Mouse (Mus musculus) neural tube, embryonic 11.5 days (tissue): ENCODE measurements around the gene Emc10. TPM values are rescaled to one million over a fixed set of nuclear protein-coding genes. Genes with fewer than 3 reads are reported as not detected.
A peak's percentile ranks its signal among the peaks of the same experiment; 100 is the strongest.

Experiments
- ATAC-seq: fragments of 200-750 bp; cut with Nextera tagmentation; 2 replicates; pipeline ENCODE4 v1.8.0; 2017; ENCODE audit warnings: moderate number of reproducible peaks, mild to moderate bottlenecking, moderate TSS enrichment, moderate library complexity; ENCODE audit not compliant: insufficient read depth, low FRiP score, low TSS enrichment
- DNase-seq: peaks from one replicate; pipeline ENCODE4 v3.0.0-alpha.2; 2015; ENCODE audit warnings: low spot score
- H3K27ac ChIP-seq: fragments of 300-500 bp; sonication (generic); 2 replicates; pipeline ENCODE4 v1.5.1; 2014; ENCODE audit warnings: low read depth, mild to moderate bottlenecking, low read length
- H3K27me3 ChIP-seq: fragments of 300-500 bp; sonication (generic); 2 replicates; pipeline ENCODE4 v1.6.1; 2014; ENCODE audit warnings: mild to moderate bottlenecking, low read length, mixed read lengths; ENCODE audit not compliant: control insufficient read depth, insufficient read depth
- H3K36me3 ChIP-seq: fragments of 300-500 bp; sonication (generic); 2 replicates; pipeline ENCODE4 v1.6.1; 2014; ENCODE audit warnings: mild to moderate bottlenecking, low read length, moderate library complexity, mixed read lengths; ENCODE audit not compliant: control insufficient read depth, insufficient read depth
- H3K4me1 ChIP-seq: fragments of 300-500 bp; sonication (generic); 2 replicates; pipeline ENCODE4 v1.6.1; 2014; ENCODE audit warnings: low read length, mixed read lengths; ENCODE audit not compliant: control insufficient read depth, insufficient read depth
- H3K4me2 ChIP-seq: fragments of 300-500 bp; sonication (generic); 2 replicates; pipeline ENCODE4 v1.6.1; 2014; ENCODE audit warnings: low read depth, mild to moderate bottlenecking, moderate library complexity
- H3K4me3 ChIP-seq: fragments of 300-500 bp; sonication (generic); 2 replicates; pipeline ENCODE4 v1.5.1; 2014; ENCODE audit warnings: low read depth, low read length
- H3K9ac ChIP-seq: fragments of 300-500 bp; sonication (generic); 2 replicates; pipeline ENCODE4 v1.6.1; 2014; ENCODE audit warnings: mild to moderate bottlenecking, low read length
- H3K9me3 ChIP-seq: fragments of 300-500 bp; sonication (generic); 2 replicates; pipeline ENCODE4 v1.6.1; 2016; ENCODE audit warnings: low read length; ENCODE audit not compliant: control insufficient read depth
- WGBS: fragments of 180-500 bp; shearing (Covaris S2); extraction: QIAGEN DNeasy Blood & Tissue Kit; methylation state at CpG from one replicate; pipeline ENCODE4 v1.1.7; 2014; 5-methylcytosine and 5-hydroxymethylcytosine counted together
- polyA plus RNA-seq: library from polyadenylated mRNA; unstranded; fragments of >200 nt; fragmentation: Nextera tagmentation; extraction: Ambion mirVana; gene quantifications from 2 replicates; pipeline ENCODE4 v1.2.1, GENCODE M21; 2014

Emc10 gene
- polyA plus RNA-seq, 1 experiment from 2014 or later: 110 TPM

DNA sequence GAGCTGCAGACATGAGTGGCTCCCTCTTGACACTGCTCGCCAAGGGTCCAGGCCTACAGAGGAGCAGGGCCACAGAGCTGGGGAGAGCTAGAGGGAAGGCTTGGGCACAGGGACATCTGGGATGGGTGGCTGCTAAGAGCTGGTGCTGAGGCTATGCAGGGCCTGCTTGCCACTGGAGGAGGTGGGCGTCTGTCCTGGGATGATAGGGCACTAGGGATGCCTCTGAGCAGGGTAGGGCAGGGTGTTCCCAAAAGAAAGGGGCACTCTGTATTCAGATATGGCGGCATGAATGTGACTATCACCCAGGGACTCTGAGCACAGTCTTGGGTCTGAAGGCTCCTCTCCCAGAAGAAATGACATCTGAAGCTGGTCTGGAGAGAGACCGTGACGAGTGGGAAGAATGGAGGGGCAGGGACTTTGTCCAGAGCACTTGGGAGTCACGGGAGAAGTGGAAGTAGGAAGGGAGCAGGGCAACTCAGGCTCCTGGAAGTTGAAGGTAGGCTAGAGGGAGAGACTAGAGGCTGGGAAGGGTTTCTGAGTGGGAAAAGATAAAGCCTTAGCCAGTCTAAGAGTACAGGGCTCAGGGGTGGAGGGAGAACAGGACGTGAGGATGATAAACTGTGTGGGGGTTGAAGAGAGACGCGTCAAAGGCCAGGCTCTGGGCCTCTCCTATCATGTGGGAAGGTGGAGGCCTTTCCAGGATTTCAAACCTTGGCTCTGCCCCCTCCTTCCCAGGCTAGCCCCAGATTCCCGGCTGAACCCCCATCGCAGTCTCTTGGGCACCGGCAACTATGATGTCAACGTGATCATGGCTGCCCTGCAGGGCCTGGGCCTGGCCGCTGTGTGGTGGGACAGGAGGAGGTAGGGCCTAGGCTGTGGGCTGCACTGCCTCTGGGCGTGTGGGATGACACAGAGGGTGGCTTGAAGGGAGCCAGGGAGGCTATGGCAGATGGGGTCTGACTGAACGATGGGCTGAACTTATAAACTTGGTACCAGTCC lies 26.4 kb downstream of the Emc10 start:
- Histone ChIP-seq H3K27ac (0 out of 2 replicates have a peak overlapping the region, but pooled peaks have one; percentile 20), H3K36me3 (no peaks in the 10 kb centered on the region), H3K4me3 (no peak overlapping the region), H3K9ac (no peak overlapping the region), H3K27me3 (no peaks in the 10 kb centered on the region), H3K4me1 (peaks cover 19% of the 10 kb centered on the region), H3K4me2 (no peak overlapping the region), H3K9me3 (no peaks in the 10 kb centered on the region)
- WGBS: 89% methylated on average over 16 of the region's 16 CpGs
- no peak for DNase-seq
- ATAC-seq: no peak

DNA sequence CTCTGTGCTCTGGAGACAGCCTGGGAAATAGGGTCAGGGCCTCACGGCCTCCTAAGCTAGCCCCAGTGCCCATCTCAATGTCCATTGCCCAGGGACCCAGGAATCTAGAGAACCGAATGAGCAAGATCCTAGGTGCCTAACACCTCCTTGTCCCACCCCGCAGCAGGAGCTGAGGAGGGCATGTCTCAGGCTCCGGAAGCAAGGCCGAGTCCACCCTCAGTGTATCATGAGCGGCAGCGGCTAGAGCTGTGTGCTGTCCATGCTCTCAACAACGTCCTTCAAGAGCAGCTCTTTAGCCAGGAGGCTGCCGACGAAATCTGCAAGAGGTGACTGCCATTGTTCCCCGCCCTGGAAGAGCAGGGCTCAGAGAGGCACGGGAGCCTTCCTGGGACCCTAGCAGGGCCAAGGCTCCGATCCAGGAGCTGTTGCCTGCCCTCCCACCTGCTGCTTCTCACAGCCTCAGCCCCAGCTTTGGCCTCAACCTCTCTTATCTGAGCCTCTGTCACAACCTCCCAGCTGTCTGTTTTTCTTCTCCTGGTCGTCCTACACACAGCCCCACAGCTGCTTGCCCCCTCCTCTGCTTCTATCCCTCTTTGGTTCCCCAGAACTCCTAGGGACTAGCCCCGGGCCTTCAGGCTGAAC lies 27.6 kb downstream of the Emc10 start:
- peaks cover 16% of the 10 kb centered on the region; the same call in 1 of the 2 replicates for H3K4me1 ChIP-seq
- peaks cover 4% of the 10 kb centered on the region; the same call in 1 of the 2 replicates for H3K27me3 ChIP-seq
- H3K9me3 ChIP-seq: no peaks in the 10 kb centered on the region
- H3K27ac ChIP-seq: peak overlapping the region; percentile 79
- ATAC-seq (no peak), DNase-seq (no peak)
- peak overlapping the region; percentile 48 for H3K4me3 ChIP-seq
- H3K4me2 ChIP-seq: peak overlapping the region; percentile 60
- peak overlapping the region; percentile 65 for H3K9ac ChIP-seq
- H3K36me3 ChIP-seq: no peaks in the 10 kb centered on the region
- WGBS: 77% methylated on average over 15 of the region's 15 CpGs

DNA sequence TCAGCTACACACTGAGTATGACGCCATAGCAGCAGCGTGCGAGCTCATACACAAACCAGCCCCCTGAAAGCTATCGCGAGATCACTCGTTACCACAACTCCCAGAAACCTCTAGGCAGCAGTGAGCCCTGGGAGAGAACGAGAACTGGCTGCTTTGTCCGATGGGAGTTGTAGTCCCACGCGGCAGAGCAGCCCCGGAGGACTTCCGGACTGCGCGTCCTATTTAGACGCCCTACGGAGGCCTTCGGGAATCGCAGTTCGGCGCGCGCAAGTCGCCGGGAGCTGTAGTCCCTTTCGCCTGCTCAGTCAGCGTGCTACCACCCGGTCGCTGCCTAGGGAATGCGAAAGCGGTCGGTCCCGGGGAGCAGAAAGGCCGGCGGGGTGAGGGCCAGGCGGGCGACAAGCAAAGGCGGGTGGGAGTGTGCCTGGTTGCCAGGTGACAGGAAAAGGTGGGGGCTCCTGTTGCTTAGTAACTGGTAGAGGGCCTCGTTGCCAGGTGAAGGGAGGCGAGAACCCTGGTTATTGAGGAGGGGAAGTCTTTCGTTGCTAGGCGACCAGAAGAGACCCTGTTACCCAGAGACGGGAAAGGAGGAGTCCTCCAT lies 28.4 kb downstream of the Emc10 start, which contains the start of gene Josd2:
Gene Josd2, plus strand, starts transcription at position 170 of the 601 bp plus-strand sequence.
- H3K4me2 ChIP-seq: peak within 1 kb of the TSS; percentile 60
- H3K4me1 ChIP-seq: peaks cover 14% of the 10 kb centered on the region; the same call in 1 of the 2 replicates
- H3K27me3 ChIP-seq: peaks cover 13% of the 10 kb centered on the region
- DNase-seq (peak; percentile 94), ATAC-seq (peak; percentile 92)
- no peaks in the 10 kb centered on the region for H3K36me3 ChIP-seq
- peak within 1 kb of the TSS; percentile 79 for H3K27ac ChIP-seq
- H3K4me3 ChIP-seq: peak within 1 kb of the TSS; percentile 48
- no peaks in the 10 kb centered on the region for H3K9me3 ChIP-seq
- under 1% methylated on average over 42 of the region's 42 CpGs for WGBS
- peak within 1 kb of the TSS; percentile 65 for H3K9ac ChIP-seq

DNA sequence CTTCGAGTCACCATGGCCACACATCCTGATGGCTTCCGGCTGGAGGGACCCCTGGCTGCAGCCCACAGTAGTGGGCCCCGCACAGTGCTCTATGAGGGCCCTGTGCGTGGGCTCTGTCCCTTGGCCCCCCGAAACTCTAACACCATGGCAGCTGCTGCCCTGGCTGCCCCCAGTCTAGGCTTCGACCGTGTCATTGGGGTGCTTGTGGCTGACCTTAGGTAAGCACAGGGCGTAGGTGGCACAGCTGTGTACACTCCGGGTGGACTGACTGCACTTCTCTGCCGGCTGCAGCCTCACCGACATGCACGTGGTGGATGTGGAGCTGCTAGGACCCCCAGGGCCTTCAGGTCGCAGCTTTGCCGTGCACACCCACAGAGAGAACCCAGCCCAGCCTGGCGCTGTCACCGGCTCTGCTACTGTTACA lies 29.4 kb downstream of the Emc10 start:
- Histone ChIP-seq H3K9ac (no peak overlapping the region; the same call in 1 of the 2 replicates), H3K27me3 (peaks cover 23% of the 10 kb centered on the region), H3K4me2 (no peak overlapping the region), H3K36me3 (peaks cover 3% of the 10 kb centered on the region), H3K27ac (no peak overlapping the region), H3K4me1 (peaks cover 14% of the 10 kb centered on the region; the same call in 1 of the 2 replicates), H3K4me3 (no peak overlapping the region), H3K9me3 (no peaks in the 10 kb centered on the region)
- WGBS: 87% methylated on average over 16 of the region's 16 CpGs
- ATAC-seq (no peak), DNase-seq (no peak)

DNA sequence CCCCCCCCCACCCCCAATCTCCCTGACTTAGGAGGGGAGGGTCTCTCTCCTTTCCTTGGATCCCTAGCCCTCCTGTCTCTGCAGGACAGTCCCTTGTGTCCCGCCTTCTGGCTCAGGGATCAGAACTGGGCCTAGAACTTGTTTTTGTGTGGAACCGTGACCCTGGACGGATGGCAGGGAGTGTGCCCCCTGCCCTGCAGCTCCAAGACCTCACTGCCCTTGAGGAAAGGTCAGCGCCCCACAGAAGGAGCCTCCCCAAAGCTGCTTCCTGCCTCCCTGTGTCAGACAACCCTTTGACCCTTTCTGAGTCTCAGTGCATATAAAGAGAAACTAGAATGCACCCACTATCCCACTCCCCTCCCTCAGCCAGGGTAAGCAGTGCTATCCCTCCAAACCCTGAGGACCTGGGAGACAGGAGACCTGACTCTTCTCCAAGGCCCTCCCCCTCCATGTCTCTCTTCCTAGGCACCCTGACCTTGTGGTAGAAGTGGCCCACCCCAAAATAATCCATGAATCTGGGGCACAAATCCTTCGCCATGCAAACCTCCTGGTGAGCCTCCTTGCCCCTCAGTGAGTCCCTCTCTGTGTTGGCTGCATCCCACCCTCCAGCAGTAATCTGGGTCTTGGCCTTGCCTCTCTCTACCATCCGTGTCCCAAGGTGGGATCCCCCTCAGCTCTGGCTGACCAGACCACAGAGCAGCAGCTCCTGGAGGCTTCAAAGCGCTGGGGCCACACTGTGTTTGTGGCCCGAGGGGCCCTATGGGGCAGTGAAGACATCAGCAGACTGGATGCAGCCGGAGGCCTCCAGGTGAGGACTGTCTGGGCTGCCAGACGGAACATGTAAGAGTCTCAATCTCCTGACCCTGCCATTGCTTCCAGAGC lies 30.1 kb downstream of the Emc10 start:
- Histone ChIP-seq H3K9ac (no peak overlapping the region; the same call in none of the 2 replicates), H3K36me3 (peaks cover 8% of the 10 kb centered on the region), H3K4me2 (no peak overlapping the region), H3K9me3 (no peaks in the 10 kb centered on the region), H3K27ac (no peak overlapping the region), H3K4me1 (peaks cover 14% of the 10 kb centered on the region; the same call in 1 of the 2 replicates), H3K27me3 (peaks cover 29% of the 10 kb centered on the region), H3K4me3 (no peak overlapping the region)
- WGBS: 83% methylated on average over 10 of the region's 10 CpGs
- ATAC-seq (no peak), DNase-seq (no peak)

DNA sequence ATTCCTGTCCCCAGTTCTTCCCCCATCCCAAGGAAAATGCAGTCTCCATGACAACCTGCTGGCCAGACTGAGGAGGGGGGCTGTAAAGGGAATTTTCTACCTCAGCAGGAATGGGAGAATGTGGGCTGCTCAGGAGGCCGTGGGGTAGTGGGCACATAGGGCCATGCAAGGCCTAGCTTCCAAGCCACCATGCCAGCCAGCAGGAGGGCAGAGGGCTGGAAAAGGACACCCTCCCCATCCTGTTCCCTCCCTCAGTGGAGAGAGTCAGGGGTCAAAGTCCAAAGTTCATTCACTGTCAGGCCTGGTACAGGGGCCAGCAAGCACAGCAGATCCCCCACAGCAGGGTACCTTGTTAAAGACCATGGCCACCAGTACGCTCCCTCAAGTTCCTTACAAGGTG lies 31.2 kb downstream of the Emc10 start, which contains the start of gene Aspdh:
Gene Aspdh, plus strand, starts transcription at position 281 of the 400 bp plus-strand sequence.
- H3K9ac ChIP-seq: peak within 1 kb of the TSS; percentile 5; the same call in 1 of the 2 replicates
- WGBS: 47% methylated on average over 2 of the region's 2 CpGs
- H3K4me1 ChIP-seq: peaks cover 14% of the 10 kb centered on the region; the same call in 1 of the 2 replicates

DNA sequence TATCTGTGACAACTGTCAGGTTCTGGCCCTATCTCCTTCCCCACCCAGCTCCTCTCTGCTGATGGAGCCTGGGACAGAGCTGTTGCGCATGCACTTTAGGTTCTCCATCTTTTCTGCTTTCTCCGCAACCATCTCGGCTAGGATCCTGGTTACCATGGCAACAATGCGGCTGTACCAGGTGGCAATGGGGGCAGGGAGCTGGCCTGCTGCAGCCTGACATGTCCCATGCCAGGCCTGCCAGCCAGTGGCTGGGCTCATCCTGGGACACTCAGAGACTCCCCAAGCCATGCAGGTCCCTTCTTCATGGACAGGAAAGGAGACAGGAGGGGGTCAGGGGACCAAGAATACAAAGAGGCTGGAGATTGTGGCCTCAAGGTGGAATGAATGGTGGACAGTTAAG lies 31.8 kb downstream of the Emc10 start:
- DNase-seq (no peak), ATAC-seq (no peak)
- peaks cover 10% of the 10 kb centered on the region for H3K36me3 ChIP-seq
- H3K4me3 ChIP-seq: no peak overlapping the region
- H3K27ac ChIP-seq: no peak overlapping the region
- 21% methylated on average over 4 of the region's 4 CpGs for WGBS
- H3K27me3 ChIP-seq: peaks cover 44% of the 10 kb centered on the region
- H3K9me3 ChIP-seq: no peaks in the 10 kb centered on the region
- no peak overlapping the region for H3K4me2 ChIP-seq
- no peak overlapping the region for H3K9ac ChIP-seq
- H3K4me1 ChIP-seq: peaks cover 14% of the 10 kb centered on the region; the same call in 1 of the 2 replicates

More for the DNA sequence above, 31.2 kb downstream of the Emc10 start, which contains the start of gene Aspdh:
- Histone ChIP-seq H3K4me2 (no peak within 1 kb of the TSS), H3K27ac (no peak within 1 kb of the TSS), H3K36me3 (peaks cover 10% of the 10 kb centered on the region), H3K9me3 (no peaks in the 10 kb centered on the region), H3K4me3 (no peak within 1 kb of the TSS), H3K27me3 (peaks cover 39% of the 10 kb centered on the region)
- DNase-seq: no peak
- ATAC-seq: no peak
